Mouse (Mus musculus): ENCODE measurements around the gene Tex264. TPM values are rescaled to one million over a fixed set of nuclear protein-coding genes. Genes with fewer than 3 reads are reported as not detected.
A peak's percentile ranks its signal among the peaks of the same experiment; 100 is the strongest.
"Not testable (repeated sequence)": the region's sequence is repeated elsewhere in the genome, so short reads cannot be mapped to it uniquely, and the experiment has no call there.

The Tex264 gene
- polyA plus RNA-seq, 1 experiment from 2014 or later, result 37.3 TPM

DNA sequence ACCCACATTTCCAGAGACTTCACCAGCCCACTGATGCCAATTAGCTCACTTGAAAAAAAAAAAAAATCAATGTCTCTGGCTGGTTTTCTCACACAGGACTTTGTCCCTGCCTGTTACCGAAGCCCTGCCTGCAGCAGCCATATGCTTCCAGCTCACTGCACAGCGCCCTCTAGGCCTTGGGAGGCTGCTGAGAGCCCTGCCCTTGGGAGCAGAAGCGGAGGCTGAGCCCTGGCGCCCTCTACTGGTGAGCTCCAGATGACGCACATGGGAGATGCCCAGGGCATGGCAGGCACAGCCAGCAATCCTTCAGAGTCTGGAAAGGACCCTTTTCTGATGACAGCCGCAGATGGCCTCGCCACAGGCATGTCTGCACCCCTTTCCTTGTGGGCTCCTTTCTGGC is 42.6 kb downstream of the Tex264 start:
- no peak overlapping the region for H3K9ac ChIP-seq
- no peak overlapping the region for H3K27ac ChIP-seq (ENCODE audit: poor library complexity, severe bottlenecking)
- no peak overlapping the region for H3K4me3 ChIP-seq
- no peaks in the 10 kb centered on the region for H3K4me1 ChIP-seq (replicated peaks)
- no peak overlapping the region for H3K4me2 ChIP-seq
- 33% methylated on average over 7 of the region's 7 CpGs for WGBS
- no peaks in the 10 kb centered on the region for H3K36me3 ChIP-seq
- H3K27me3 ChIP-seq (replicated peaks), result peaks cover 27% of the 10 kb centered on the region
- 0 out of 2 replicates have a peak, but pooled peaks have one; percentile 25 for ATAC-seq (ENCODE audit: insufficient number of reproducible peaks, low FRiP score)
- H3K9me3 ChIP-seq (replicated peaks), result no peaks in the 10 kb centered on the region

DNA sequence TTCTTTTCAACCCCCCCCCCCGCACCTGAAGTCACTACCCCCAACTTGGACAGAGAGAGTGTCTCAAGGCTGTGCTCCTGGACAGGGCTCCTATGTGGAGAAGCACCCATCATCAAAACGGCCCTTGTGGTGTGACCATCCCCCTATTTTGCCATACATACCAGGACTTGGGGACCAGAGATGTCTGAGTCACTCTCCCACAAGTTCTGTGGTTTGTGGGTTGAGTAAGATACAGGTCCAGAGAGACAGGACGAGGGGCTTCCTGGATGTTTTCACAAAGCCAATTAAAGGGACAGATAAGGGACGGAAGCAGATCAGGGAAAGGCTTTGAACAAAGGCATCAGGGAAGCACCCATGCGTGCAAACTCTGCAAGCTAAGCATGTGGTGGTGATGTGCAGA is 44.4 kb downstream of the Tex264 start:
- Histone ChIP-seq H3K36me3 (no peaks in the 10 kb centered on the region), H3K27me3 (replicated peaks) (peaks cover 10% of the 10 kb centered on the region; the same call in 1 of the 2 replicates), H3K4me2 (no peak overlapping the region), H3K4me1 (replicated peaks) (no peaks in the 10 kb centered on the region), H3K9ac (no peak overlapping the region), H3K27ac (ENCODE audit: poor library complexity, severe bottlenecking) (no peak overlapping the region), H3K4me3 (no peak overlapping the region), H3K9me3 (replicated peaks) (no peaks in the 10 kb centered on the region)
- no peak for ATAC-seq (ENCODE audit: insufficient number of reproducible peaks, low FRiP score)
- 32% methylated on average over 5 of the region's 5 CpGs for WGBS

DNA sequence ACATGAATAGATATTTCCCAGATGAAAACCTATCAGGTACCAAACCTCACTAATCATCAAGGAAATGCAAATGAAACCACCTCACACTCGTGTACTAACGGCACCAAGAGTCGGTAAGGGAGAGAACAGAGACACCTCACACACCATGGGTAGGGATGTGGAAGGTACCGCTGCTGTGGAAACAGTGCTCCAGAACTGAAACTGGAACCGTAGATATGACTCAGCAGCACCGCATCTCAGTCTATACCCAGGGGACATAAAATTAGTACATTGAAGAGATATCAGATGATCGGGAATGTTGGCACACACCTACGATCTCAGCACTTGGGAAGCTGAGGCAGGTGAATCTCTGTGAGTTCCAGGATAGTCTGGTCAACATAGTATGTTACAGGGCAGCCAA is 47.6 kb downstream of the Tex264 start:
- Histone ChIP-seq H3K4me1 (replicated peaks) (no peaks in the 10 kb centered on the region), H3K27me3 (replicated peaks) (no peaks in the 10 kb centered on the region), H3K9ac (no peak overlapping the region), H3K4me3 (no peak overlapping the region), H3K36me3 (no peaks in the 10 kb centered on the region), H3K9me3 (replicated peaks) (no peaks in the 10 kb centered on the region), H3K4me2 (no peak overlapping the region), H3K27ac (ENCODE audit: poor library complexity, severe bottlenecking) (no peak overlapping the region)
- WGBS, result 84% methylated on average over 8 of the region's 8 CpGs
- no peak for ATAC-seq (ENCODE audit: insufficient number of reproducible peaks, low FRiP score)

DNA sequence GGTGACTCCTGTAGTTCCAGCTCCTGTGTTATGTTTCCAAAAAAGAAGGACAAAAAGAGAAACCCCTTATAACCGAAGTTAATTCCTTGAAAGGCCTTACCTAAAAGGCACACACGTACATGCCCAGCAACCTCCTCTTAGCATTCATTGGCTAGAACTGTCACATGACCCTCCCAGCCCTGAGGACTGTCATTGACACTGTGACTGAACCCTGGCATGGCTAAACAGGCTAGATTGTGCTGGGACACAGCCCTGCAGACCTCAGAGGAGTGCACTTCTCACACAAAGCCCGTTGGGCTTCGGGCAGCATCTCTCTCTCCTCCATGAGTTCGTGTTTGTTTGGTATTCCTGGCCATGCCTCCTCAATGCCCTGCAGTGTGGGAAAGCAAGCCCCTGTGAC is 53.5 kb downstream of the Tex264 start:
- Histone ChIP-seq H3K36me3 (no peaks in the 10 kb centered on the region), H3K4me1 (replicated peaks) (peaks cover 5% of the 10 kb centered on the region; the same call in 1 of the 2 replicates), H3K27ac (ENCODE audit: poor library complexity, severe bottlenecking) (no peak overlapping the region), H3K9ac (no peak overlapping the region), H3K4me2 (no peak overlapping the region), H3K9me3 (replicated peaks) (no peaks in the 10 kb centered on the region), H3K27me3 (replicated peaks) (no peaks in the 10 kb centered on the region), H3K4me3 (no peak overlapping the region)
- no peak for ATAC-seq (ENCODE audit: insufficient number of reproducible peaks, low FRiP score)
- WGBS, result 60% methylated on average over 5 of the region's 5 CpGs

DNA sequence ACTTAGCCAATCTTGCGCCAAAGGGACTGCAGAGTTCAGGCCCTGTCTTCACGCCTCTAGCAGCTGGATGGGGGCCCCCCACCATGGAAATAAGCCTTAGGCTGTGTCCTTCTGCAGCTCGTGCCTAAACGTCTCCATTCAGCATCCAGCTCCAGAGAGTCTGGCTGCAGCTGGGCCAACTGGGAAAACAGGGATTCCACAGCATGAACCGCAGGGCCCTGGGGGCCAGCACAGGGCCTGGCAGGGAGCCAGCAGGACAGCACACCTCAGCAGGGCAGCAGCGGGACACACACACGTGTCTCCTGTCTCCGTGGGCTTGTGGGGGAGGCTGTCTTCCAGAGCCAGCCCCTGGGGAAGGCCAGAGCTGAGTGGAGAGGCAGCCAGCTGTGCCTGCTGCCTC is 57.9 kb downstream of the Tex264 start:
- not testable (repeated sequence) for H3K4me1 ChIP-seq (replicated peaks); H3K9me3 ChIP-seq (replicated peaks); H3K4me3 ChIP-seq; H3K27me3 ChIP-seq (replicated peaks); H3K27ac ChIP-seq (ENCODE audit: poor library complexity, severe bottlenecking); H3K4me2 ChIP-seq; H3K9ac ChIP-seq; ATAC-seq (ENCODE audit: insufficient number of reproducible peaks, low FRiP score); H3K36me3 ChIP-seq
- WGBS, result 22% methylated on average over 8 of the region's 8 CpGs

DNA sequence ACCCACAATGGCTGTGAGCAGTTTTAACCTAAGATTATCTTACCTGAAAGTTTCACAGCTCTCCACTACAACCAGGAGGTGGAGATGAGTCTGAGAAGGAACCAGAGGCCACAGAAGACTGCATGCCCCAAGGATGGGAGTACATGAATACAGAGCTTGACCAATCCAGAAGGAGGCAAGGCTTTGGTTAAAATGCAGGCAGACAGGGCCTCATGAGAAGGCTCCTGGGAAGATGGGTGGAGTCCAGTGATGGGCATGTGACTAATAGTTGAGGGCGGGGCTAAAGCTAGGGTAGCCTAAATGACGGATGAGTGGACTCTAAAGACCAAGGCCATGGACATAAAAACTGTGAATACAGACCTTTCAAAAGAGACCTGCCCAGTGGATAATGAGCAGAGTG is 59.4 kb downstream of the Tex264 start, which contains the start of gene Iqcf6:
Iqcf6 (plus strand) TSS at position 301 of the 400 bp plus-strand sequence.
- H3K27me3 ChIP-seq (replicated peaks), result peaks cover 6% of the 10 kb centered on the region; the same call in 1 of the 2 replicates
- H3K4me3 ChIP-seq, result no peak within 1 kb of the TSS
- no peak within 1 kb of the TSS for H3K4me2 ChIP-seq
- no peak within 1 kb of the TSS for H3K27ac ChIP-seq (ENCODE audit: poor library complexity, severe bottlenecking)
- WGBS, result 78% methylated on average over 2 of the region's 2 CpGs
- peaks cover 5% of the 10 kb centered on the region; the same call in 1 of the 2 replicates for H3K4me1 ChIP-seq (replicated peaks)
- no peaks in the 10 kb centered on the region for H3K36me3 ChIP-seq
- H3K9ac ChIP-seq, result no peak within 1 kb of the TSS
- no peaks in the 10 kb centered on the region for H3K9me3 ChIP-seq (replicated peaks)
- no peak for ATAC-seq (ENCODE audit: insufficient number of reproducible peaks, low FRiP score)

DNA sequence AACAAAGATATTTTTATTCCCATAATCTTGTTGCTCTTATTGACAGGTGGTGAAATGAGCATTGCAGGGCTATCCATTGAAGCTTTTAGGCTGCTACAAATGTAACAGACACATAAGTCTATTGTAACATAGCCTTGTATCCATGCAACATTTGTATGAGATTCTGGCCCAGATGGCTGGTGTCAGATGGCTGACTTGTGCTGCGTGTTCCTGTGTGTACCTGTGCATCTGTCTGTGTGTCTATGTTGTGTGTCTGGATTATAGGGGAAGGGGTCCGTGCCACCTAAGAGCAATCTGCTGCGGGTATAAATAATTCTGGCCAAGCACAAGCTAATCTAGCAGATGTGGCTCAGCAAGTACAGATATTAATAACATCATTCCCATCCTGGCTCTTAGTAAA is 68.2 kb downstream of the Tex264 start:
- WGBS, result 77% methylated on average over 3 of the region's 3 CpGs
- H3K4me2 ChIP-seq, result no peak overlapping the region
- H3K27me3 ChIP-seq (replicated peaks), result no peaks in the 10 kb centered on the region
- H3K27ac ChIP-seq (ENCODE audit: poor library complexity, severe bottlenecking), result no peak overlapping the region
- H3K9me3 ChIP-seq (replicated peaks), result no peaks in the 10 kb centered on the region
- no peak overlapping the region for H3K4me3 ChIP-seq
- H3K9ac ChIP-seq, result no peak overlapping the region
- no peaks in the 10 kb centered on the region for H3K36me3 ChIP-seq
- no peak for ATAC-seq (ENCODE audit: insufficient number of reproducible peaks, low FRiP score)
- no peaks in the 10 kb centered on the region for H3K4me1 ChIP-seq (replicated peaks)

DNA sequence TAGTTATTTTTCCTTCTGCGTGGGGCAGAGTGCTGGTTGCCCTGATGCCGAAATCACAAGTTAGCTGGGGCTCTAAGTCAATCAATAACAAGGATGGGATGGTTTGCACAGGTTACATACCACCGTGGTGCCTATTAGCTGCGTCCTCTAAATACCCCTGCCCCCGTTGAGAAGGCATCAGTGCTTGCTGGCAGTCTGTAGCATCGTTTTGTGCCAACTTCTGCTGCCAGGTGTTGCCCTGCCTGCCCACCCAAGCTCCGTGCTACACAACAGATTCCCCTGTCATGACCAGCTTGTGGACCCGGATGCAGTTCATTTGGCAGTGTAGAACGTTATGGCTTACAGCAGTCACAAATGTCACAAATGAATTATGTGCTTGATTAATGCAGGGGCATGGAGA is 69.4 kb downstream of the Tex264 start:
- Histone ChIP-seq H3K36me3 (no peaks in the 10 kb centered on the region), H3K4me3 (no peak overlapping the region), H3K27ac (ENCODE audit: poor library complexity, severe bottlenecking) (no peak overlapping the region), H3K9ac (no peak overlapping the region), H3K9me3 (replicated peaks) (no peaks in the 10 kb centered on the region), H3K4me1 (replicated peaks) (no peaks in the 10 kb centered on the region), H3K4me2 (no peak overlapping the region), H3K27me3 (replicated peaks) (no peaks in the 10 kb centered on the region)
- no peak for ATAC-seq (ENCODE audit: insufficient number of reproducible peaks, low FRiP score)
- 81% methylated on average over 9 of the region's 9 CpGs for WGBS

DNA sequence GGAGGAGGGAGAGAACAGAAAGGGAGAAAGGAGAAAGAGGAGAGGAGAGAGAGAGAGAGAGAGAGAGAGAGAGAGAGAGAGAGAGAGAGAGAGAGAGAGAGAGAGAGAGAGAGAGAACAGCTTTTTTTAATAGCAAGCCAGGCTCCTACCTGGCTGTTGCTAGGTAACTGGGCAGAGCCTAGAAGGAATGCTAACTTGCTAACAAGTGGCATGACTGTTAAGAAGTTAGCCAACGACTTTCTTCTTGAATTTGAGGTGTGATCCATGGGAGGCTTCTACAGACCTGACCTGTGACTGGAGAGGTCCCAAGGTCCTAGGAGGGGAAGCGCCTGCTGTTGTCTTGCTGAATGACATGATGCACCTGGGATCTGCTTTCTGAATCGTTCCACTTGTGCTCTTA is 71.1 kb downstream of the Tex264 start:
- H3K9me3 ChIP-seq (replicated peaks), result no peaks in the 10 kb centered on the region
- no peaks in the 10 kb centered on the region for H3K27me3 ChIP-seq (replicated peaks)
- ATAC-seq (ENCODE audit: insufficient number of reproducible peaks, low FRiP score), result no peak
- WGBS, result 39% methylated on average over 3 of the region's 3 CpGs
- no peak overlapping the region for H3K4me3 ChIP-seq
- H3K27ac ChIP-seq (ENCODE audit: poor library complexity, severe bottlenecking), result no peak overlapping the region
- H3K9ac ChIP-seq, result no peak overlapping the region
- no peaks in the 10 kb centered on the region for H3K4me1 ChIP-seq (replicated peaks)
- H3K4me2 ChIP-seq, result no peak overlapping the region
- no peaks in the 10 kb centered on the region for H3K36me3 ChIP-seq

DNA sequence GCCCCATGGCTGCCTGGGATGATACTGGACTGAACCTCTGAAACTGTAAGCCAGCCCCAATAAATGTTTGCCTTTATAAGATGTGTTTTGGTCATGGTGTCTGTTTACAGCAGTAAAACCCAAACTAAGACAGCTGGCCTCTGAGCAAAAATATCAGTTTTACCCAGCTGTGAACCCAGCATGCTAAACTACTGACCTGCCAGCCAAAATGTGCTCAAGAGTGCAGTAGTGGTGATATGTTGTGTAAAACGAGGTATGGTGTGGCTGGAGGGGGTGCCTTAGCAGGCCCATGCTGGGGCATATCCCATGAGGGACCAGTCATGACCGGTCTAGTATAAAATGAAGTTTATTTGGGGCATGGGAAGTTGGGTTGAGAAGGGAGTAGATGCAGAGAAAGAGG is 71.8 kb downstream of the Tex264 start:
- Histone ChIP-seq H3K36me3 (no peaks in the 10 kb centered on the region), H3K4me3 (no peak overlapping the region), H3K27me3 (replicated peaks) (no peaks in the 10 kb centered on the region), H3K9ac (no peak overlapping the region), H3K9me3 (replicated peaks) (no peaks in the 10 kb centered on the region), H3K4me1 (replicated peaks) (no peaks in the 10 kb centered on the region), H3K4me2 (no peak overlapping the region), H3K27ac (ENCODE audit: poor library complexity, severe bottlenecking) (no peak overlapping the region)
- 62% methylated on average over 2 of the region's 2 CpGs for WGBS
- no peak for ATAC-seq (ENCODE audit: insufficient number of reproducible peaks, low FRiP score)

DNA sequence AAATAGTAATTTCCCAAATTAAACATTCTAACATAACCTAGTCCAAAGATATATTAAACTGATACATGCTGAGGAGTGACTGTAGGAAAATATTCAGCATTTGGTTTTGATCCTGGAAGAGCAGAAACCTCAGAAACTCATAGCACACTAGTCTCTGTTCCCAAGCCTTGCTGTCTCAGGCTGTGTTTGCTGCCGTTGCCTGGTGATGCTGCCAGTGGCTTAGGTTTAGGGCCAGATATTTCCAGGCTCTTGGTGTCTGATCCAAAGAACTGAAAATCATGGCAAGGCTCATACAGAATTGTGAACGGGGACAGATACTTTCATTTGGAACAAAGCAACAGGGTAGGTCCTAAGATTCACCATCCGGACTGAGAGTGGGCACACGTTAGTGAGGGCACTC is 75.0 kb downstream of the Tex264 start:
- 81% methylated on average over 4 of the region's 4 CpGs for WGBS
- H3K9ac ChIP-seq, result no peak overlapping the region
- H3K27ac ChIP-seq (ENCODE audit: poor library complexity, severe bottlenecking), result no peak overlapping the region
- no peak overlapping the region for H3K4me2 ChIP-seq
- H3K9me3 ChIP-seq (replicated peaks), result no peaks in the 10 kb centered on the region
- H3K36me3 ChIP-seq, result no peaks in the 10 kb centered on the region
- no peak for ATAC-seq (ENCODE audit: insufficient number of reproducible peaks, low FRiP score)
- no peaks in the 10 kb centered on the region for H3K27me3 ChIP-seq (replicated peaks)
- H3K4me1 ChIP-seq (replicated peaks), result no peaks in the 10 kb centered on the region
- no peak overlapping the region for H3K4me3 ChIP-seq

Measured in heart, embryonic 12.5 days (tissue).